Mouse (Mus musculus) CD4-positive, CD25-positive, alpha-beta regulatory T cell, adult 4 months (primary cell): ENCODE results near the gene Uqcrq. TPM values are rescaled to one million over a fixed set of nuclear protein-coding genes. Genes with fewer than 3 reads are reported as not detected.

Experiments
- ATAC-seq: one replicate; pipeline ENCODE4 v1.8.0; 2017
- polyA plus RNA-seq, 2 experiments: library from polyadenylated mRNA; unstranded; fragments of 100-300 nt; shearing (Covaris generic); gene quantifications; one replicate each; pipeline ENCODE4 v1.2.1; 2017

Gene Uqcrq
- polyA plus RNA-seq = 100 to 1,000 TPM; 329 to 366 TPM

- ATAC-seq = peak; percentile 90
Observed at GRCm38 (mm10) chr11:53430670-53431346, at the start of gene Uqcrq, which contains the start of gene Gdf9. Gene Uqcrq, minus strand, starts transcription at chr11:53430831. Gene Gdf9, plus strand, starts transcription at chr11:53431023.

- ATAC-seq = no peak
Observed at GRCm38 (mm10) chr11:53479783-53480301, 49.2 kb upstream of the Uqcrq start, which contains the start of the genes Gm9945 and Sowaha. Gene Gm9945, plus strand, starts transcription at chr11:53480166. Gene Sowaha, minus strand, starts transcription at chr11:53480274.

- ATAC-seq = no peak
Observed at GRCm38 (mm10) chr11:53479171-53479782, 48.6 kb upstream of the Uqcrq start.

GRCm38 (mm10) chr11:53478383-53479170 is 47.9 kb upstream of the Uqcrq start:
- ATAC-seq = no peak

GRCm38 (mm10) chr11:53477833-53478232 is 47.2 kb upstream of the Uqcrq start:
- ATAC-seq = no peak

- ATAC-seq = no peak
Observed at GRCm38 (mm10) chr11:53475620-53476019, 45.0 kb upstream of the Uqcrq start.

GRCm38 (mm10) chr11:53472709-53473108 is 42.1 kb upstream of the Uqcrq start:
- ATAC-seq = no peak

GRCm38 (mm10) chr11:53469968-53470695 is 39.5 kb upstream of the Uqcrq start, which contains the start of gene Gm9837:
Gene Gm9837, minus strand, starts transcription at chr11:53470479.
- ATAC-seq = peak; percentile 85

GRCm38 (mm10) chr11:53469294-53469967 is 38.8 kb upstream of the Uqcrq start:
- ATAC-seq = no peak

- ATAC-seq = no peak
Observed at GRCm38 (mm10) chr11:53466231-53466971, 35.8 kb upstream of the Uqcrq start.

GRCm38 (mm10) chr11:53463551-53464424 is 33.2 kb upstream of the Uqcrq start:
- no peak for ATAC-seq

- ATAC-seq = no peak
Observed at GRCm38 (mm10) chr11:53461727-53462126, 31.1 kb upstream of the Uqcrq start.

GRCm38 (mm10) chr11:53460192-53460591 is 29.6 kb upstream of the Uqcrq start:
- ATAC-seq = no peak

GRCm38 (mm10) chr11:53458996-53459395 is 28.4 kb upstream of the Uqcrq start:
- ATAC-seq = no peak

GRCm38 (mm10) chr11:53457372-53457954 is 26.8 kb upstream of the Uqcrq start:
- ATAC-seq = no peak

- no peak for ATAC-seq
Observed at GRCm38 (mm10) chr11:53456474-53457371, 26.1 kb upstream of the Uqcrq start, which contains the start of the genes Gm10447 and Shroom1. Gene Gm10447, minus strand, starts transcription at chr11:53457110. Gene Shroom1, plus strand, starts transcription at chr11:53457205.

GRCm38 (mm10) chr11:53453031-53453430 is 22.4 kb upstream of the Uqcrq start:
- ATAC-seq = no peak

GRCm38 (mm10) chr11:53452396-53452795 is 21.8 kb upstream of the Uqcrq start:
- no peak for ATAC-seq
